In the genomic region with DNA sequence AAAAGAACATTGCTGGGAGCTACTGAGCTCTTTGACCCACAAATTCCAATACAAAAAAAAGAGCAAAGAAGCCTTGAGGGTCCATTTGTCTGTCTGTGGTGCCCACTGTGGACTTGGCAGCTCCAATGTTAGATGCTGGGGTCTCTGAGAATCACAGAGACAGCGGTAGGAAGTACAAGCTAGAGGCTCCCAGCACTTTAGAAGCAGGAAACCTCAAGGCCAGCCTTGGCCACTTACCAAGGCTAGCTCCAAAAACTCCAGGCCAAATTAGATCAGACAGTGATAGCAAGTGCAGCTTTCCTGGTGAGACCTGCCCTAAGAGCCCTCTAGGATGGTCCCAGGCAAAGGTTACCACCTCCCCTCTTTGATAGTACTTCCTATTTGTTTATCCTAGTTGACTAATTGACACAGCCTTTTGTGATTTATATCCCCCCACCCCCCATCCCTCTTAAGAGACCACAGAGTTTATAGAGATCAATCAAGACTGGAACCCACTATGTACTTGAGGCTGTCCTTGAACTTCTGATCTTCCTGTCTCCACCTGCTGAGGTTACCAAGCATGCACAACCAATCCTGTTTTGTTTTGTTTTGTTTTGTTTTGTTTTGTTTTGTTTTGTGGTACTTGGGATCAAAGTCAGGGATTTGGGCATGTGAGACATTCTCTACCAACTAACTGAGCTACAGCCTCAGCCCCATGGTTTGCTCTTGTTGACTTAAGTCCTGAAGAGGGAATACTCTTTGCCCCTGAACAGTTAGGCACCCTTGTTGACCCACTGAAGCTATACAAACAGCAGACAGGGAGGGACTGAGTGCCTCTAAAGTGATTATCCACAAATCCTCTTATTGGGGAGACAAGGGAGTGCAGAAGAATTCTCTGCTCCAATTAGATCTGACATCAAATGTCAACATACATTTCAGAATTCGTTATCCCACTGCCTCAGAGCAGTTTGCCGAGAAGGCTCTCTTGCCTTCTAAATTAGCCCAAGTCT, we compare ENCODE assay signal across 11 mouse cellular contexts.
DNase-seq lines count a peak whose midpoint lies in the region; ATAC-seq and TF ChIP-seq lines count a peak whose summit lies in the region.
"Had no signal": no experiment of that assay in that cellular context is flagged by ENCODE, and none has a peak within 500 bp of the region (broad histone marks: within the 10 kb centered on the region; RNA-seq: fewer than 3 reads in every experiment).

No protein-coding gene starts in this region.

- TF ChIP-seq EP300 in heart, postnatal 0 days (IDR thresholded peaks at IDR 0.05; ENCODE audit: low read depth), result no peak

- no peaks in the 10 kb centered on the region for H3K9me3 ChIP-seq in midbrain, embryonic 10.5 days (replicated peaks)
- H3K9me3 ChIP-seq in midbrain, embryonic 16.5 days (replicated peaks; ENCODE audit: control insufficient read depth, low read length, poor library complexity, severe bottlenecking), result no peaks in the 10 kb centered on the region
- H3K9me3 ChIP-seq in heart, postnatal 0 days (replicated peaks; ENCODE audit: control insufficient read depth, low read length), result no peaks in the 10 kb centered on the region

- H3K4me2 ChIP-seq in midbrain, embryonic 16.5 days (ENCODE audit: low read length), result no peak overlapping the region
- H3K4me2 ChIP-seq in heart, postnatal 0 days (ENCODE audit: low read depth, low read length), result 0 out of 2 replicates have a peak overlapping the region, but pooled peaks have one; percentile 11

- WGBS in midbrain, embryonic 10.5 days, result 57% methylated on average over 3 of the region's 3 CpGs
- WGBS in midbrain, embryonic 16.5 days, result 58% methylated on average over 3 of the region's 3 CpGs
- 56% methylated on average over 3 of the region's 3 CpGs for WGBS in heart, postnatal 0 days
- 48% methylated on average over 3 of the region's 3 CpGs for WGBS in small intestine, adult 2 months

- no peak overlapping the region for H3K9ac ChIP-seq in midbrain, embryonic 16.5 days (ENCODE audit: low read depth, low read length)
- H3K9ac ChIP-seq in heart, postnatal 0 days (replicated peaks; ENCODE audit: low read depth, low read length), result no peak overlapping the region

- H3K4me1 ChIP-seq in midbrain, embryonic 10.5 days, result peaks cover 25% of the 10 kb centered on the region
- H3K4me1 ChIP-seq in midbrain, embryonic 16.5 days (ENCODE audit: control insufficient read depth, insufficient read depth, low read length), result no peaks in the 10 kb centered on the region
- peaks cover 36% of the 10 kb centered on the region for H3K4me1 ChIP-seq in heart, postnatal 0 days (ENCODE audit: control insufficient read depth, insufficient read depth)
- H3K4me1 ChIP-seq in small intestine, adult 2 months (ENCODE audit: control insufficient read depth, insufficient read depth, insufficient read length, low read length), result peaks cover 19% of the 10 kb centered on the region

- H3K27ac ChIP-seq in gastrocnemius, adult 2 months, result peak overlapping the region; percentile 93
- H3K27ac ChIP-seq in midbrain, embryonic 10.5 days (replicated peaks), result 0 out of 2 replicates have a peak overlapping the region, but pooled peaks have one; percentile 9
- H3K27ac ChIP-seq in midbrain, embryonic 16.5 days (ENCODE audit: low read length), result no peak overlapping the region
- peak overlapping the region; percentile 63 for H3K27ac ChIP-seq in heart, postnatal 0 days (ENCODE audit: low read depth)
- H3K27ac ChIP-seq in small intestine, adult 2 months (ENCODE audit: insufficient read depth, low read depth, low read length), result peak overlapping the region; percentile 83
- H3K27ac ChIP-seq: macrophage had no signal

- no peaks in the 10 kb centered on the region for H3K36me3 ChIP-seq in midbrain, embryonic 10.5 days
- no peaks in the 10 kb centered on the region for H3K36me3 ChIP-seq in midbrain, embryonic 16.5 days (ENCODE audit: control insufficient read depth, insufficient read depth, low read length)
- H3K36me3 ChIP-seq in heart, postnatal 0 days (replicated peaks; ENCODE audit: control insufficient read depth, insufficient read depth, low read length), result no peaks in the 10 kb centered on the region
- no peaks in the 10 kb centered on the region for H3K36me3 ChIP-seq in small intestine, adult 2 months (ENCODE audit: control insufficient read depth, insufficient read depth, low read length)

- intact Hi-C loops in gastrocnemius, adult 2 months (cut with DNase I), result loop anchor here (5.0 kb wide), 1 partner anchor 59 kb away; a partner anchor contains a TSS

- no peak for TF ChIP-seq POLR2A in small intestine, adult 2 months (IDR thresholded peaks at IDR 0.05; ENCODE audit: low read depth, low read length)

- H3K27me3 ChIP-seq in midbrain, embryonic 10.5 days (ENCODE audit: low read depth, poor library complexity, severe bottlenecking), result peaks cover 49% of the 10 kb centered on the region
- no peaks in the 10 kb centered on the region for H3K27me3 ChIP-seq in midbrain, embryonic 16.5 days (ENCODE audit: control insufficient read depth, insufficient read depth, low read depth, low read length)
- H3K27me3 ChIP-seq in heart, postnatal 0 days (ENCODE audit: control insufficient read depth, insufficient read depth, low read length), result no peaks in the 10 kb centered on the region
- H3K27me3 ChIP-seq in small intestine, adult 2 months (ENCODE audit: control insufficient read depth, insufficient read depth, low read length), result no peaks in the 10 kb centered on the region

- no peak for ATAC-seq in midbrain, embryonic 16.5 days
- ATAC-seq in heart, postnatal 0 days (ENCODE audit: insufficient read depth, low read depth), result no peak

- no peak for TF ChIP-seq CTCF in gastrocnemius, adult 2 months (IDR thresholded peaks at IDR 0.05)
- no peak for TF ChIP-seq CTCF in heart, postnatal 0 days (IDR thresholded peaks at IDR 0.05; ENCODE audit: low read depth)
- TF ChIP-seq CTCF in small intestine, adult 2 months (IDR thresholded peaks at IDR 0.05; ENCODE audit: extremely low read depth, insufficient read length, insufficient replicate concordance, low read depth, low read length), result no peak

- H3K4me3 ChIP-seq in gastrocnemius, adult 2 months, result peak overlapping the region; percentile 36
- H3K4me3 ChIP-seq in midbrain, embryonic 10.5 days, result no peak overlapping the region
- H3K4me3 ChIP-seq in midbrain, embryonic 16.5 days (ENCODE audit: low read depth, low read length), result no peak overlapping the region
- H3K4me3 ChIP-seq in heart, postnatal 0 days (ENCODE audit: low read depth, low read length), result no peak overlapping the region
- H3K4me3 ChIP-seq in small intestine, adult 2 months (ENCODE audit: low read depth, low read length), result no peak overlapping the region

- peak; percentile 44 for DNase-seq in gastrocnemius, adult 2 months
- DNase-seq in gastrocnemius, adult 8-10 months (ENCODE audit: low spot score in 2 of 2), result no peak
- DNase-seq in midbrain, embryonic 10.5 days (ENCODE audit: low spot score), result no peak
- DNase-seq in heart, postnatal 0 days (ENCODE audit: low spot score), result no peak
- no peak for DNase-seq in spleen, adult 18-20 months
- no peak for DNase-seq in right cerebral cortex, postnatal 25 days
- DNase-seq: cerebellum, adult 11-12 months; right cerebral cortex, postnatal 14 days had no signal
